Comparison of ENCODE assay signal across 8 mouse cellular contexts in genomic region chr19:28963513-28963841, GRCm38 (mm10). TPM values are rescaled to one million over a fixed set of nuclear protein-coding genes. Genes with fewer than 3 reads are reported as not detected.
A peak's percentile ranks its signal among the peaks of the same experiment; 100 is the strongest.
DNase-seq lines count a peak whose midpoint lies in the region; ATAC-seq and TF ChIP-seq lines count a peak whose summit lies in the region.

No protein-coding gene starts in this region.

- intact Hi-C loops in gastrocnemius, adult 2 months (cut with DNase I) = loop anchor here (1.0 kb wide), 1 partner anchor 392 kb away; no protein-coding TSS in a partner anchor

- peaks cover 2% of the 10 kb centered on the region; the same call in 1 of the 2 replicates for H3K27me3 ChIP-seq in spleen, adult 2 months (ENCODE audit: control insufficient read depth, insufficient read depth, low read length)
- no peaks in the 10 kb centered on the region for H3K27me3 ChIP-seq in limb, embryonic 15.5 days
- no peaks in the 10 kb centered on the region for H3K27me3 ChIP-seq in stomach, embryonic 16.5 days (ENCODE audit: control insufficient read depth, insufficient read depth, low read length)

- peak overlapping the region; percentile 93 for H3K4me3 ChIP-seq in gastrocnemius, adult 2 months
- peak overlapping the region; percentile 84 for H3K4me3 ChIP-seq in spleen, adult 2 months (ENCODE audit: extremely low read depth, insufficient read depth, insufficient read length)
- peak overlapping the region; percentile 89 for H3K4me3 ChIP-seq in limb, embryonic 15.5 days
- peak overlapping the region; percentile 86 for H3K4me3 ChIP-seq in stomach, embryonic 16.5 days (replicated peaks; ENCODE audit: low read length)

- WGBS in spleen, adult 2 months = 4% methylated on average over 4 of the region's 4 CpGs
- 2% methylated on average over 4 of the region's 4 CpGs for WGBS in limb, embryonic 15.5 days
- 4% methylated on average over 4 of the region's 4 CpGs for WGBS in stomach, embryonic 16.5 days

- H3K27ac ChIP-seq in gastrocnemius, adult 2 months = peak overlapping the region; percentile 85
- H3K27ac ChIP-seq in spleen, adult 2 months (ENCODE audit: insufficient read depth, low read length) = no peak overlapping the region
- H3K27ac ChIP-seq in limb, embryonic 15.5 days = no peak overlapping the region
- H3K27ac ChIP-seq in stomach, embryonic 16.5 days (ENCODE audit: low read length) = no peak overlapping the region

- peaks cover 9% of the 10 kb centered on the region for H3K4me1 ChIP-seq in spleen, adult 2 months (ENCODE audit: control insufficient read depth, insufficient read depth, insufficient read length)
- peaks cover 11% of the 10 kb centered on the region for H3K4me1 ChIP-seq in limb, embryonic 15.5 days
- H3K4me1 ChIP-seq in stomach, embryonic 16.5 days (ENCODE audit: control insufficient read depth, insufficient read depth, low read length) = peaks cover 10% of the 10 kb centered on the region

- no peaks in the 10 kb centered on the region for H3K9me3 ChIP-seq in limb, embryonic 15.5 days
- no peaks in the 10 kb centered on the region for H3K9me3 ChIP-seq in stomach, embryonic 16.5 days (replicated peaks; ENCODE audit: control insufficient read depth, low read length)

- peak overlapping the region; percentile 77; the same call in 1 of the 2 replicates for H3K9ac ChIP-seq in limb, embryonic 15.5 days
- peak overlapping the region; percentile 93 for H3K9ac ChIP-seq in stomach, embryonic 16.5 days (ENCODE audit: low read length)

- DNase-seq in gastrocnemius, adult 2 months = no peak
- no peak for DNase-seq in gastrocnemius, postnatal 25 days
- DNase-seq in spleen, adult 2 months (ENCODE audit: low read depth in 1 of 2, low spot score in 2 of 2) = no peak
- no peak for DNase-seq in spleen, postnatal 36 days (ENCODE audit: low spot score in 2 of 2)
- DNase-seq in frontal cortex, postnatal 36 days (ENCODE audit: low spot score in 2 of 2) = no peak
- no peak for DNase-seq in urinary bladder, postnatal 10 days (ENCODE audit: low spot score)

- ATAC-seq in limb, embryonic 15.5 days (ENCODE audit: insufficient number of reproducible peaks, low FRiP score, low TSS enrichment, low read depth) = no peak
- ATAC-seq in stomach, embryonic 16.5 days (ENCODE audit: insufficient read depth, low FRiP score) = no peak

- peak overlapping the region; percentile 92 for H3K4me2 ChIP-seq in limb, embryonic 15.5 days
- H3K4me2 ChIP-seq in stomach, embryonic 16.5 days (ENCODE audit: low read depth, low read length) = peak overlapping the region; percentile 94

- no peak for TF ChIP-seq POLR2A in spleen, adult 2 months (IDR thresholded peaks at IDR 0.05; ENCODE audit: low read depth, low read length)

- H3K36me3 ChIP-seq in spleen, adult 2 months (ENCODE audit: control insufficient read depth, insufficient read depth, low read length) = no peaks in the 10 kb centered on the region
- H3K36me3 ChIP-seq in limb, embryonic 15.5 days = no peaks in the 10 kb centered on the region
- no peaks in the 10 kb centered on the region for H3K36me3 ChIP-seq in stomach, embryonic 16.5 days (ENCODE audit: control insufficient read depth, insufficient read depth, low read length)

- no peak for TF ChIP-seq CTCF in gastrocnemius, adult 2 months (IDR thresholded peaks at IDR 0.05)
- TF ChIP-seq CTCF in spleen, adult 2 months (IDR thresholded peaks at IDR 0.05; ENCODE audit: extremely low read depth, insufficient read depth, insufficient read length, insufficient replicate concordance) = no peak

RNA-seq across cellular contexts. Expression of gene Plpp6, which starts 0.3 kb away (rescaled TPM):
- total RNA-seq in gastrocnemius, adult 2 months (2021) = 1 to 10 TPM; 1.8 to 1.9 TPM
- 1 to 10 TPM; 1.5 to 2.0 TPM for total RNA-seq in gastrocnemius, postnatal 25 days (2021)
- polyA plus RNA-seq in spleen, adult 2 months (2012; rRNA removed) = 6.6 and 8.7 TPM in 2 replicates
- 5.7 and 8.2 TPM in 2 replicates for polyA plus RNA-seq in limb, embryonic 15.5 days (2015; fragmentation: Nextera tagmentation; extraction: Ambion mirVana)
- 7.6 TPM in 2 replicates for polyA plus RNA-seq in stomach, embryonic 16.5 days (2015; fragmentation: Nextera tagmentation; extraction: Ambion mirVana)

RNA-seq across cellular contexts. Expression of gene 4430402I18Rik, which starts 4.1 kb away (rescaled TPM):
- 1 to 10 TPM; 2.1 to 2.6 TPM for total RNA-seq in gastrocnemius, adult 2 months (2021)
- total RNA-seq in gastrocnemius, postnatal 25 days (2021) = under 1 TPM; 0.56 to 0.67 TPM
- polyA plus RNA-seq in spleen, adult 2 months (2012; rRNA removed) = 0.09 TPM in 1 of 2 replicates, not detected in the other
- 0.47 and 1.5 TPM in 2 replicates for polyA plus RNA-seq in limb, embryonic 15.5 days (2015; fragmentation: Nextera tagmentation; extraction: Ambion mirVana)
- polyA plus RNA-seq in stomach, embryonic 16.5 days (2015; fragmentation: Nextera tagmentation; extraction: Ambion mirVana) = 0.54 and 0.74 TPM in 2 replicates

RNA-seq across cellular contexts. Expression of gene Cdc37l1, which starts 26.7 kb away (rescaled TPM):
- 10 to 100 TPM; 44.8 to 55.5 TPM for total RNA-seq in gastrocnemius, adult 2 months (2021)
- total RNA-seq in gastrocnemius, postnatal 25 days (2021) = 10 to 100 TPM; 35.7 to 41.4 TPM
- polyA plus RNA-seq in spleen, adult 2 months (2012; rRNA removed) = 6.6 and 7.3 TPM in 2 replicates
- polyA plus RNA-seq in limb, embryonic 15.5 days (2015; fragmentation: Nextera tagmentation; extraction: Ambion mirVana) = 34.9 and 35.2 TPM in 2 replicates
- polyA plus RNA-seq in stomach, embryonic 16.5 days (2015; fragmentation: Nextera tagmentation; extraction: Ambion mirVana) = 34.8 and 38.4 TPM in 2 replicates
